Mouse (Mus musculus) MEL (cell line): ENCODE measurements around the gene Ptbp1.

Experiments used
- CTCF ChIP-seq, 3 experiments: IDR thresholded peaks in 2 of 3; conservative IDR thresholded peaks in 1 of 3; 2 replicates each; pipeline ENCODE4 v1.5.1; 2011 to 2012; ENCODE audit warnings: low read length in 3 of 3, low read depth in 2 of 3, mild to moderate bottlenecking in 2 of 3, improper control_type of control experiment in 1 of 3, inconsistent platforms in 1 of 3, mixed read lengths in 1 of 3, moderate library complexity in 1 of 3; ENCODE audit not compliant: control insufficient read depth in 1 of 3, insufficient read depth in 1 of 3, poor library complexity in 1 of 3, severe bottlenecking in 1 of 3
- ELF1 ChIP-seq: IDR thresholded peaks from 2 replicates; pipeline ENCODE4 v1.6.1; 2014; ENCODE audit warnings: low read depth, mild to moderate bottlenecking, inconsistent platforms, low read length, improper control_type of control experiment, moderate library complexity
- GATA1 ChIP-seq: IDR thresholded peaks from 2 replicates; pipeline ENCODE4 v1.6.1; 2011; ENCODE audit warnings: low read depth, low read length, improper control_type of control experiment
- MEF2A ChIP-seq: IDR thresholded peaks from 2 replicates; pipeline ENCODE4 v1.6.1; 2014; ENCODE audit warnings: low read depth, mild to moderate bottlenecking, inconsistent platforms, low read length, improper control_type of control experiment; ENCODE audit not compliant: poor library complexity, insufficient replicate concordance, severe bottlenecking; ENCODE audit errors: extremely low read depth
- POLR2A ChIP-seq, 2 experiments: IDR thresholded peaks; 2 replicates each; pipeline ENCODE4 v1.6.1; 2011 to 2012; ENCODE audit warnings: low read length in 2 of 2, mild to moderate bottlenecking in 2 of 2, control low read depth in 1 of 2, improper control_type of control experiment in 1 of 2, low read depth in 1 of 2, moderate library complexity in 1 of 2; ENCODE audit not compliant: control insufficient read depth in 1 of 2, insufficient read depth in 1 of 2, poor library complexity in 1 of 2
- RAD21 ChIP-seq: IDR thresholded peaks from 2 replicates; pipeline ENCODE4 v1.6.1; 2011; ENCODE audit warnings: mild to moderate bottlenecking, low read depth, low read length, improper control_type of control experiment
- RCOR1 ChIP-seq: IDR thresholded peaks from 2 replicates; pipeline ENCODE4 v1.6.1; 2012; ENCODE audit warnings: low read depth, mild to moderate bottlenecking, inconsistent platforms, low read length, improper control_type of control experiment
- TBP ChIP-seq: IDR thresholded peaks from 2 replicates; pipeline ENCODE4 v1.8.0; 2011; ENCODE audit warnings: low read depth, low read length, improper control_type of control experiment
- UBTF ChIP-seq: IDR thresholded peaks from 2 replicates; pipeline ENCODE4 v1.6.1; 2012; ENCODE audit warnings: low read depth, mild to moderate bottlenecking, inconsistent platforms, low read length, improper control_type of control experiment, moderate library complexity, borderline replicate concordance; ENCODE audit not compliant: insufficient read depth

DNA sequence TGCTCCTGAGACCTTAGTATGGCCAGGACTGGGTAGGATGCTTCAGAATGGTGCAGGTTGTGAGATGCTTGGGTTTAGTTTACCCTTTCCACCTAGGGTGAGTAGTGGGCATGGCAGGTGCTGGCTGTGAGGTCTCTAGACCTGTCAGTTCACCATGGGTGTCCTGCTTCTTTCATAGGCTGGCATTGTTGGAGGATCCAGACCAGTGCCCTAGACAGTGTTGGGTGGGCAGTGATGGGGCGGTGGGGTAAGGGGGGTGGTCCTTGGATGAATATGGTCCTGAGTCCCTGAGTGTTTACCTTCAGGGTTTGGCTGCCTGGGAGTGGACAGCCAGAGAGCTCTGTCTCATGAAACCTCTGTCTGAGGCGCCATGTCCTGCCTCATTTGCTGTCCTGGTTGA, 3.7 kb downstream of the Ptbp1 start:
- TF ChIP-seq RCOR1, result no peak
- TF ChIP-seq UBTF, result no peak
- TF ChIP-seq TBP, result no peak
- no peak for TF ChIP-seq MEF2A
- no peak for TF ChIP-seq ELF1
- no peak for TF ChIP-seq GATA1
- TF ChIP-seq CTCF (IDR thresholded peaks at IDR 0.05 in 2 of 3, conservative IDR thresholded peaks at IDR 0.05 in 1 of 3; ENCODE audit: control insufficient read depth in 1 of 3, insufficient read depth in 1 of 3, low read depth in 2 of 3, low read length in 3 of 3, poor library complexity in 1 of 3, severe bottlenecking in 1 of 3), result no peak
- TF ChIP-seq RAD21, result no peak
- no peak for TF ChIP-seq POLR2A (IDR thresholded peaks at IDR 0.05; ENCODE audit: control insufficient read depth in 1 of 2, insufficient read depth in 1 of 2, low read depth in 1 of 2, low read length in 2 of 2, poor library complexity in 1 of 2)
